Mouse (Mus musculus) kidney, embryonic 14.5 days (tissue): ENCODE data around the gene Mrtfb. TPM values are rescaled to one million over a fixed set of nuclear protein-coding genes. Genes with fewer than 3 reads are reported as not detected.

Experiments used
- ATAC-seq: fragments of 200-750 bp; cut with Nextera tagmentation; 2 replicates; pipeline ENCODE4 v1.8.0; 2017; ENCODE audit warnings: moderate number of reproducible peaks, mild to moderate bottlenecking, moderate TSS enrichment, moderate library complexity; ENCODE audit not compliant: low FRiP score, low TSS enrichment
- H3K27ac ChIP-seq: fragments of 300-500 bp; sonication (generic); 2 replicates; pipeline ENCODE4 v1.5.1; 2014; ENCODE audit warnings: low read depth, mild to moderate bottlenecking, low read length, moderate library complexity, mixed read lengths
- H3K27me3 ChIP-seq: fragments of 300-500 bp; sonication (generic); 2 replicates; pipeline ENCODE4 v1.6.1; 2014; ENCODE audit warnings: mild to moderate bottlenecking, low read length; ENCODE audit not compliant: control insufficient read depth, insufficient read depth
- H3K36me3 ChIP-seq: fragments of 300-500 bp; sonication (generic); 2 replicates; pipeline ENCODE4 v1.6.1; 2014; ENCODE audit warnings: low read length, mixed read lengths; ENCODE audit not compliant: control insufficient read depth, insufficient read depth
- H3K4me1 ChIP-seq: fragments of 300-500 bp; sonication (generic); 2 replicates; pipeline ENCODE4 v1.6.1; 2014; ENCODE audit warnings: low read length, mixed read lengths; ENCODE audit not compliant: control insufficient read depth, insufficient read depth
- H3K4me2 ChIP-seq: fragments of 300-500 bp; sonication (generic); replicated peaks from 2 replicates; pipeline ENCODE4 v1.6.1; 2014; ENCODE audit warnings: low read depth, mild to moderate bottlenecking, low read length
- H3K4me3 ChIP-seq: fragments of 300-500 bp; sonication (generic); 2 replicates; pipeline ENCODE4 v1.5.1; 2014; ENCODE audit warnings: mild to moderate bottlenecking, low read length
- H3K9ac ChIP-seq: fragments of 300-500 bp; sonication (generic); 2 replicates; pipeline ENCODE4 v1.6.1; 2014; ENCODE audit warnings: low read depth, mild to moderate bottlenecking, low read length, moderate library complexity
- H3K9me3 ChIP-seq: fragments of 300-500 bp; sonication (generic); 2 replicates; pipeline ENCODE4 v1.6.1; 2016; ENCODE audit warnings: low read length; ENCODE audit not compliant: control insufficient read depth
- WGBS: fragments of 180-500 bp; shearing (Covaris S2); extraction: QIAGEN DNeasy Blood & Tissue Kit; methylation state at CpG from one replicate; pipeline ENCODE4 v1.1.7; 2014; 5-methylcytosine and 5-hydroxymethylcytosine counted together
- polyA plus RNA-seq: library from polyadenylated mRNA; unstranded; fragments of >200 nt; fragmentation: Nextera tagmentation; extraction: Ambion mirVana; gene quantifications from 2 replicates; pipeline ENCODE4 v1.2.1, GENCODE M21; 2014

The Mrtfb gene
- polyA plus RNA-seq, 1 experiment from 2014 or later, result 30.1 TPM

DNA sequence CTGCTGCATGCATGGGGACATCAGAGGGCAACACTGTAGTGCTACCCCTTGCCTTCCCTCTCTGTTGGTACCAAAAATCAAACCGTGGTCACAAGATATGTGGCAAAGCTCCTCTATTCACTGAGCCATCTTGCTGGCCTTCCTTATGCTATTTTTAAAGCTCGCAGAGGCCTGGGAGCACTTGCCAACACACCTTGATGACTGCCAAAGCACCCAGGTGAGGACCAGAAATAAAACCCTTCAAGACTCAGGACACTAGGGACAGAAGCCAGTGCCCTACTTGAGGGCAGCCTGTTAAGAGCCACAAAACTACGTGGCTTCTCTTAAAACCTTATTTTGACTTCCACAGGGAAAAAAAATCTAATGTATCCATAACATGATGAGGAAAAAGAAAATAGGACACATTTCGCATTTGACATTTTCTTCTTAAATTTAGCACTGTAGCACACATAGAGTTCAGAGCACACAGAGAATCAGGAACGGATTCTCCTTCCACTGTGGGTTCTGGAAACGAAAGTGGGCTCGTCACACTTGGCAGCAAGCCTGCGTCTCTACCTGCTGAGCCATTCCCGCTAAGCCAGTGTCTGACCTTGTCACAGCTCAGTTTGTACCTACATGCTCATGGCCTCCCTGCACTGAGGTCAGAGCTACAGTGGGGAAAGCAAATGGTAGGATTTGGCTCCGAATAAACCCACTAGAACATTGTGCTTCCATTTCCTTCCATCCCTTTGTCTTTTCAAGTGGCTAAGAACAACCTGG lies 170.7 kb downstream of the Mrtfb start:
- no peaks in the 10 kb centered on the region for H3K9me3 ChIP-seq
- no peak for ATAC-seq
- WGBS, result 88% methylated on average over 10 of the region's 10 CpGs
- H3K4me1 ChIP-seq, result no peaks in the 10 kb centered on the region
- H3K27me3 ChIP-seq, result no peaks in the 10 kb centered on the region
- no peak overlapping the region for H3K4me3 ChIP-seq
- no peak overlapping the region for H3K9ac ChIP-seq
- H3K27ac ChIP-seq, result no peak overlapping the region
- no peaks in the 10 kb centered on the region for H3K36me3 ChIP-seq
- H3K4me2 ChIP-seq, result no peak overlapping the region

DNA sequence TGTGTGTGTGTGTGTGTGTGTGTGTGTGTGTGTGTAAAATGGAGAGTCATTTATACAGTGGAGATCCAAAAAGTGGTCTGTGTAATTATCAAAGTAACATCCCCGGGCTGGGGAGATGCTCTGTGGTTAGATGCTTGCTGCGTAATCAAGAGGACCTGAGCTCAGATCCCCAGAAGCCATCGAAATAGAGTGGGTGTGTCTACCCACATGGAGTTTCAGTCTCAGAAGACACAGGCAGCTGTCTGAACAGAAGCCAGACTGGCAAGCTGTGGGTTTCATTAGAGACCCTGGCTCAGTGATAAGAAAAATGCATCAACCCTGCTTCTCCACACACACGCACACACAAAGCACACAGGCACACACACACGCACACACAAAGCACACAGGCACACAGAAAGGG lies 171.8 kb downstream of the Mrtfb start:
- H3K4me3 ChIP-seq, result no peak overlapping the region
- H3K4me1 ChIP-seq, result no peaks in the 10 kb centered on the region
- H3K36me3 ChIP-seq, result no peaks in the 10 kb centered on the region
- no peaks in the 10 kb centered on the region for H3K27me3 ChIP-seq
- no peaks in the 10 kb centered on the region for H3K9me3 ChIP-seq
- H3K4me2 ChIP-seq, result no peak overlapping the region
- ATAC-seq, result no peak
- WGBS, result 86% methylated on average over 5 of the region's 5 CpGs
- no peak overlapping the region for H3K27ac ChIP-seq
- no peak overlapping the region for H3K9ac ChIP-seq

DNA sequence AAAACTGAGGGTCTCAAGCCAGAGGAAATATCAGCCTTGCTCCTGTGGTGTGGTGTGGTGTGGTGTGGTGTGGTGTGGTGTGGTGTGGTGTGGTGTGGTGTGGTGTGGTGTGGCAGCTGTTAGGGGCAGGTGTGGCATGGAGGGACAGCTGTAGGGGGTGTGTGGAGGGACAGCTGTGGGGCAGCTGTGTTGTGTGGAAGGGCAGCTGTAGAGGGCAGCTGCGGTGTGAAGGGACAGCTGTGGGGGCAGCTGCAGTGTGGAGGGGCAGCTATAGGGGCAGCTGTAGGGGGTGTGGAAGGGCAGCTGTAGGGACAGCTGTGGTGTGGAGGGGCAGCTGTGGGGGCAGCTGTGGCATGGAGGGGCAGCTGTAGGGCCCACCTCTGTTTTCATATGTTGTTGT lies 172.5 kb downstream of the Mrtfb start:
- WGBS, result 71% methylated on average over 1 of the region's 1 CpGs
- H3K4me3 ChIP-seq, result no peak overlapping the region
- H3K9ac ChIP-seq, result no peak overlapping the region
- no peaks in the 10 kb centered on the region for H3K27me3 ChIP-seq
- H3K36me3 ChIP-seq, result no peaks in the 10 kb centered on the region
- H3K27ac ChIP-seq, result no peak overlapping the region
- no peak for ATAC-seq
- no peaks in the 10 kb centered on the region for H3K9me3 ChIP-seq
- no peak overlapping the region for H3K4me2 ChIP-seq
- H3K4me1 ChIP-seq, result no peaks in the 10 kb centered on the region

DNA sequence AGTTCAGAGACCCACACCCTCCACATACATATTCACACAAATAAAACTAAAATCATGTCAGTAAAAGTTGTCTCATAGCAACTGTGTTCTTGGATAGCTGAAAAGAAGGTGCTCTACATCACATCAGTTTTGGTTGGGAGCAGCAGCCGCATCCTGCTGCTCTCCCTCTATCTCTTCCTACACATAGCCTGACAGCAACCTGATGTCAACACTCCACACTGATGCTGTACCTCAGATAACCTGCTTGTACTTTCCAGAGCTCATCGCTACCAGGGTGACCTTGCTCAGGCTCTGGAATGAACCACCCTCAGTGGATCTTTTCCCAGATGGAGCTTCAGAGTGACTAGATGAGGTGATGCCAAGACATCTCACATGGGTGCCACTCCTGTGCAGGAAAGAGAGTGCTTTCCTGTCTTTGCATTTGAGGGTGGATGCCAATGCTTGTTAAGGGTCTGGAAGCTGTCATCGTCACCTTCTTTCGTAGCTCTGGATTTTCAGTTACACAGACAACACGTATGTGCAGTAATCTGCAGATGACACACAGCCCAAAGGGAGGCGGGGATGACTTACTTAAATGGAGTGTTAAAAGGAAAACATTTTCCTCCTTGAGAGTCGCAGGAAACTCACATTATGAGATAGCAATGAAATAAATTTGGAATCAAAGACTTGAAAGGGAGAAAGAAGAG lies 173.8 kb downstream of the Mrtfb start:
- Histone ChIP-seq H3K27me3 (no peaks in the 10 kb centered on the region), H3K9ac (no peak overlapping the region), H3K9me3 (no peaks in the 10 kb centered on the region), H3K36me3 (no peaks in the 10 kb centered on the region), H3K4me3 (no peak overlapping the region), H3K4me1 (no peaks in the 10 kb centered on the region), H3K4me2 (no peak overlapping the region), H3K27ac (no peak overlapping the region)
- no peak for ATAC-seq
- WGBS, result 85% methylated on average over 7 of the region's 7 CpGs

DNA sequence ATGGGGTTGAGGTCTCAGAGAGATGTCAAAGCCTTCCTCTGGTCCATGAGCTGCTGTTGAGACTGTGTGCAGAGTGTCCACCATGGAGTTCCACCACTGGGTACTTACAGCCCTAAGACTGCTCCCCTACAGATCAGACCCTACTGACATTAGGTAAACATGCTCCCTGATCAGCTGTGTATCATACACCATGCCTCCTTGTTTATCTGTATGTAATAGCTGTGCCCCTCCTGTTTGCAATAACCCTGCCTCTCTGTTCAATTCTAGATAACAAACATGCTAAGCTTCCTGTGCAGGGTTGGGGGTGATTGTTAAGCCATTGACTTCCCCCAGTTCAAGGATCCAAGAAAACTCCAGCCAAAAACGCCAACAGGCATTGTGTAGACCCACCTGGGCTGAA lies 174.7 kb downstream of the Mrtfb start:
- Histone ChIP-seq H3K36me3 (no peaks in the 10 kb centered on the region), H3K9me3 (no peaks in the 10 kb centered on the region), H3K4me1 (no peaks in the 10 kb centered on the region), H3K4me3 (no peak overlapping the region), H3K27me3 (no peaks in the 10 kb centered on the region), H3K4me2 (no peak overlapping the region), H3K9ac (no peak overlapping the region), H3K27ac (no peak overlapping the region)
- WGBS, result 74% methylated on average over 1 of the region's 1 CpGs
- ATAC-seq, result no peak

DNA sequence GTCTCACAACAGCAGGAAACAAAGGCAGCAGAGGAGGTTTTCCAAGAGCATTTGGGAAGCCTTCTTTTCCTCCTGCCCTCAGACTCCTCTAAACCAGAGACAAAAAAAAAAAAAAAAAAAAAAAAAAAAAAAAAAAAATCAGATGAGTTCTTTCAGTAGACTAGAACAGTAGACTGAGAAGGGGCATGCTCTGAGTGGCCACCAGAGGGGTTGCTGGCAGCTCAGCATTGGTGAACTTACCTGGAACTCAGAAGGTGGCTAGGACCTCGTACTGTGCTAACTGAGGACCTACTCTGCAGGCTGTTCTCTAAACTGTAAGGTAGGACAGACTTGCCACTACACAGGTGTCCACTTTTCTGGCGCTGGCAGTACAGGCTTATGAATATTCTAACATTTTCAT lies 179.3 kb downstream of the Mrtfb start:
- no peaks in the 10 kb centered on the region for H3K27me3 ChIP-seq
- no peak overlapping the region for H3K4me2 ChIP-seq
- no peak overlapping the region for H3K4me3 ChIP-seq
- no peaks in the 10 kb centered on the region for H3K36me3 ChIP-seq
- 89% methylated on average over 2 of the region's 2 CpGs for WGBS
- no peak for ATAC-seq
- no peak overlapping the region for H3K27ac ChIP-seq
- H3K9ac ChIP-seq, result no peak overlapping the region
- no peaks in the 10 kb centered on the region for H3K9me3 ChIP-seq
- no peaks in the 10 kb centered on the region for H3K4me1 ChIP-seq

DNA sequence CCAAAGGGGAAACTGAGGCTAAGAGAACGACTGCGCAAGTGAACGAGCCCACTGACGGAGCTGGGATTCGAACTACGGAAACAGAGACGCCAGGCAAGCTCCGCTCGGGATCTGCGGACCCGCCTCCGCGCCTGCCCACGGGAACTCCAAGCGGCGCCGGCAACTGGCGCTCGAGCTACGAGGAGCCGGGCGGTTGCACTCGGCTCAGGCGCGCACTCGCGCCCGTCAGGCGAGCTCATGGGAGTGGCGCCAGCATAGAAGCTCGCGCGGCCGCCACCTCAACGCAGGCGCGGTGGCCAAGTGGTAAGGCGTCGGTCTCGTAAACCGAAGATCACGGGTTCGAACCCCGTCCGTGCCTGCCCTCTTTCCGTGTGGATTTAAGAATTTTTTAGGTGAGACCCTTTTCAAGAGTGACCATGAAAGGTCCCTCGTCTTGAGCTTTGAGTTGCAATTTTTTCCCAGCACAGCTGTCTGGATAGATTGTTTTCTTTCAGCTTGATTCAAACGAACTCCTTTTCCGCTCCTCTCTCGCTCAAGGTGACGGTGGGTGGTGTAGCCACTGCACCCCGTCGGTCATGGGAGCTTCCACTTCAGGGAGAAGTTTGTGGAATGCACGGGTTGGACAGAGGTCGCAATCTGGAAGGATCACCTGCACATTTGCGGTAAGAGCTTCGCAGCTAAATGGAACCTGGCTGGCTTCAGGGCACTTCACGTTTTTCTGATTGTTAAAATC lies 180.9 kb downstream of the Mrtfb start:
- H3K36me3 ChIP-seq, result no peaks in the 10 kb centered on the region
- peak overlapping the region; percentile 37 for H3K27ac ChIP-seq
- H3K4me1 ChIP-seq, result no peaks in the 10 kb centered on the region
- H3K4me3 ChIP-seq, result peak overlapping the region; percentile 58
- no peaks in the 10 kb centered on the region for H3K27me3 ChIP-seq
- no peaks in the 10 kb centered on the region for H3K9me3 ChIP-seq
- peak overlapping the region; percentile 58 for H3K9ac ChIP-seq
- ATAC-seq, result peak; percentile 95
- under 1% methylated on average over 58 of the region's 58 CpGs for WGBS
- peak overlapping the region; percentile 75 for H3K4me2 ChIP-seq

DNA sequence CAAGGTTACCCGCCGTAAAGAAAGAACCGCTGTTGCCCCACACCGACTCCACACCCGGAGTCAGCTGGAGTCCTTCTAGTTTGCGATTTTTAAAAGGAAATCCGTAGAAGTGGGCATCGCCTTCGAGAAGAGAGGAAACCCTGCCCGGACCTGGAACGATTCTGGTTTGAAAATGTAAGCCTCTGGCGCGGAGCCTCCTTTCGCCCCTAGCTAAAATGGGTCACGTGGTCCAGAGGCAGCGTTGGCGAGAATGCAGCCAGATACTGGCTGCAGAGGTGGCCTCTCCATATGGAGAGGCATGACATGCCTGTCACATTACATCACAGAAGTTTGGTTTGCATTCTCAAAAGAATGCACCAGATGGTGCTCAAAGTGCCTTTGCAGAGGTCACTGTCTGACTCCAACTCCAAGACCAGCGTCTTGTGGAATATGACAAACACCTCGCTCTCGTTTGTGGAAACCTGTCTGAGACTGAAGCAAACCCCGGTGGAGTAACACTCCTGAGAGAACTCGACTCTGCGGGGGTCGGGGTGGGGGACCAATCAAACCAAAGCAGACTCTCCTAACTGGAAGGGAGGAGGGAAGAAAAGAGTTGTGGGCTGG lies 181.6 kb downstream of the Mrtfb start:
- peak overlapping the region; percentile 37 for H3K27ac ChIP-seq
- peak; percentile 41 for ATAC-seq
- H3K36me3 ChIP-seq, result no peaks in the 10 kb centered on the region
- peak overlapping the region; percentile 58 for H3K4me3 ChIP-seq
- WGBS, result under 1% methylated on average over 24 of the region's 24 CpGs
- peak overlapping the region; percentile 75 for H3K4me2 ChIP-seq
- H3K4me1 ChIP-seq, result no peaks in the 10 kb centered on the region
- H3K9ac ChIP-seq, result peak overlapping the region; percentile 58
- H3K27me3 ChIP-seq, result no peaks in the 10 kb centered on the region
- no peaks in the 10 kb centered on the region for H3K9me3 ChIP-seq
